Mouse (Mus musculus): ENCODE results near the gene Lpin1. TPM values are rescaled to one million over a fixed set of nuclear protein-coding genes. Genes with fewer than 3 reads are reported as not detected.
A peak's percentile ranks its signal among the peaks of the same experiment; 100 is the strongest.

Lpin1 gene
- polyA plus RNA-seq (2014; fragmentation: Nextera tagmentation; extraction: Ambion mirVana) = 9.6 and 10.4 TPM in 2 replicates

DNA sequence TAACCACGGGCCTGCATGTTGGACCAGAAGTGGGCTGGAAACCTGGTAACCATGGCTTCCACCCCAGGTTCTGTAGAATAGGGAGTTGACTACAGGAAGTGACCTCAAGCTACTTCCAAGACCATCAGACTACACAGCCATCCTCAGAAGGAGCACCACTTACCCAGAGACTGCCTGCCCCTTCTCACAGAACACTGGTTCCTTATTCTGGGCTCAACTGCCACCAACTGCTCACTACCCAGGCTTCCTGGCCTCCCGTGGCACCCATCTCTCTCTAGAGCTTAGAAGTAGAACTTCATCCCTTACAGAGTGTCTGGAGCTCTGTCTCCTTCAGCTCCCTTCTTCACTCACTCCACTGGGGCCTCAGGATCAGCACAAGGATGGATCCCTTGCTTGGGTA lies at the start of gene Lpin1:
Lpin1 (minus strand) TSS at position 31 of the 400 bp plus-strand sequence.
- H3K4me1 ChIP-seq (replicated peaks; ENCODE audit: control insufficient read depth, insufficient read depth, low read length) = no peaks in the 10 kb centered on the region
- H3K9me3 ChIP-seq (ENCODE audit: control insufficient read depth, low read length) = no peaks in the 10 kb centered on the region
- no peak for DNase-seq (ENCODE audit: low spot score)
- H3K4me3 ChIP-seq (ENCODE audit: low read depth, low read length) = no peak within 1 kb of the TSS
- H3K27ac ChIP-seq (ENCODE audit: low read depth, low read length) = no peak within 1 kb of the TSS
- H3K4me2 ChIP-seq = no peak within 1 kb of the TSS
- no peaks in the 10 kb centered on the region for H3K27me3 ChIP-seq (replicated peaks; ENCODE audit: control insufficient read depth, insufficient read depth, low read length)
- H3K36me3 ChIP-seq (ENCODE audit: control insufficient read depth, insufficient read depth, low read length) = no peaks in the 10 kb centered on the region
- 79% methylated on average over 2 of the region's 2 CpGs for WGBS
- H3K9ac ChIP-seq (ENCODE audit: low read depth, low read length) = no peak within 1 kb of the TSS
- ATAC-seq (replicated peaks; ENCODE audit: low FRiP score) = no peak

DNA sequence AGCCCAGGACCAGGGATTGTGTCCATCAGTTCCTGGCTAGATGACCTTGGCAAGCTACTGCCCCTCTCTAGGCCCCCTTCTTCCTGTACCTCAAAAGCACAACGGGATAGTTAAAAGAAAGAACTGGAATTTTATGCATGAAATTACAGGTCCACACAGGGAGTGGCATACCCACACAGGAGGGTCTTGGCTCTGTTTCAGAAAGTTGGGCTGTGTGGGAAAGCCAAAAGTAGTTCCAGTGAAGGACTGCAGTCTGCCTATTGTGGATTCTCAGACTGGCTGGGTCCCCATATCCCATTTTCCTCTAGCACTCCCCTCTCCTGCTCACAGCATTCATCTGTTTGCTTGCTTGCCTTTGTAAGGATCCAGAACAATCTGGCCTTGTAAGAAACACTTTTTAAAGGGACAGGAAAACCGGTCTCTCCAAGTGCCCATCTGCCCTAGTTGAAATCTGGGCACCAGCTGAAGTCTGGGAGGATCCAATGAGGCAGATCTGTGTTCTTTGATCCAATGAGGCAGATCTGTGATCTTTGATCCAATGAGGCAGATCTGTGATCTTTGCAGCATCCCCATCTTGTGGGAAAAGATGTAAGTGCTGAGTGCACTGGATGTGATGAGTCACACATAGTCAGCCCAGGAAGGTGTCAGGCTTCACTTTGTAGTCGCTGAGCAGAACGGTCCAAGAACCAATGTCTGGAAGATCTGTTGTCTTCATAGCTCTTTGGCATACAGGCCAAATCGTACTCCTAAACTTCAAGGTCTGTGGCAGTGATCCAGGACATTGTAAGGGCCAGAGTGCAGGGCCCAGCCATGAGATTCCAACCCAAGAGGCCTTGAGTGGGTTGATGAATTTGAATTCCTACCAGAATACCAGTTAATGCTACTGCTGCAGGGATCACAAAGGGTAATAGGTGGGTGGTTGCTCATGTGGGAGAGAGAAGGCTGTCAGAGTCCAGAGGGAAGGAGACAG lies 46.4 kb upstream of the Lpin1 start:
- H3K4me3 ChIP-seq (ENCODE audit: low read depth, low read length) = no peak overlapping the region
- H3K4me1 ChIP-seq (replicated peaks; ENCODE audit: control insufficient read depth, insufficient read depth, low read length) = no peaks in the 10 kb centered on the region
- ATAC-seq (replicated peaks; ENCODE audit: low FRiP score) = no peak
- H3K4me2 ChIP-seq = no peak overlapping the region
- H3K36me3 ChIP-seq (ENCODE audit: control insufficient read depth, insufficient read depth, low read length) = no peaks in the 10 kb centered on the region
- H3K27me3 ChIP-seq (replicated peaks; ENCODE audit: control insufficient read depth, insufficient read depth, low read length) = peaks cover 27% of the 10 kb centered on the region
- no peak overlapping the region for H3K27ac ChIP-seq (ENCODE audit: low read depth, low read length)
- H3K9me3 ChIP-seq (ENCODE audit: control insufficient read depth, low read length) = no peaks in the 10 kb centered on the region
- no peak overlapping the region for H3K9ac ChIP-seq (ENCODE audit: low read depth, low read length)
- DNase-seq (ENCODE audit: low spot score) = no peak
- WGBS = 70% methylated on average over 5 of the region's 5 CpGs

DNA sequence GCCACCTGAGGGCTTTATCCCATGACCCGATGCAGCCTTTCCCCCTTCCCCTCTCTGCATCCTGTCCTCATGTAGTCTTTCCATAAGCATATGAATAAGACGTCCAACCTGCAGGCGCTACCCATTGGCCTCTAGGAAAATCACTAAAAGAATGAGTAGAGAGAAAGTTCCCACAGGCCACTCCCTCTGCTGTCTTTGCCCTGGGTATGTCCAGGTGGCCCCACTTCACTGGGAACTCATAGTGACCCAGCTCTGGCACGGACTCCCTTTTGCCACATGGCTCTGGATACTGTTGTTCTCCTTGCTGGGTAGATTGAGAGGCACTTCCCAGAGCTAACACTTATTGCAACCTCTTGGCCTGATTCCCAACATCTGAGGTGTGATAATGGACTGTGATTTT lies 44.8 kb upstream of the Lpin1 start:
- Histone ChIP-seq H3K9me3 (ENCODE audit: control insufficient read depth, low read length) (no peaks in the 10 kb centered on the region), H3K4me2 (no peak overlapping the region), H3K9ac (ENCODE audit: low read depth, low read length) (no peak overlapping the region), H3K36me3 (ENCODE audit: control insufficient read depth, insufficient read depth, low read length) (no peaks in the 10 kb centered on the region), H3K27me3 (replicated peaks; ENCODE audit: control insufficient read depth, insufficient read depth, low read length) (peaks cover 30% of the 10 kb centered on the region), H3K4me3 (ENCODE audit: low read depth, low read length) (no peak overlapping the region), H3K4me1 (replicated peaks; ENCODE audit: control insufficient read depth, insufficient read depth, low read length) (no peaks in the 10 kb centered on the region), H3K27ac (ENCODE audit: low read depth, low read length) (no peak overlapping the region)
- 69% methylated on average over 4 of the region's 4 CpGs for WGBS
- ATAC-seq (replicated peaks; ENCODE audit: low FRiP score) (no peak), DNase-seq (ENCODE audit: low spot score) (no peak)

DNA sequence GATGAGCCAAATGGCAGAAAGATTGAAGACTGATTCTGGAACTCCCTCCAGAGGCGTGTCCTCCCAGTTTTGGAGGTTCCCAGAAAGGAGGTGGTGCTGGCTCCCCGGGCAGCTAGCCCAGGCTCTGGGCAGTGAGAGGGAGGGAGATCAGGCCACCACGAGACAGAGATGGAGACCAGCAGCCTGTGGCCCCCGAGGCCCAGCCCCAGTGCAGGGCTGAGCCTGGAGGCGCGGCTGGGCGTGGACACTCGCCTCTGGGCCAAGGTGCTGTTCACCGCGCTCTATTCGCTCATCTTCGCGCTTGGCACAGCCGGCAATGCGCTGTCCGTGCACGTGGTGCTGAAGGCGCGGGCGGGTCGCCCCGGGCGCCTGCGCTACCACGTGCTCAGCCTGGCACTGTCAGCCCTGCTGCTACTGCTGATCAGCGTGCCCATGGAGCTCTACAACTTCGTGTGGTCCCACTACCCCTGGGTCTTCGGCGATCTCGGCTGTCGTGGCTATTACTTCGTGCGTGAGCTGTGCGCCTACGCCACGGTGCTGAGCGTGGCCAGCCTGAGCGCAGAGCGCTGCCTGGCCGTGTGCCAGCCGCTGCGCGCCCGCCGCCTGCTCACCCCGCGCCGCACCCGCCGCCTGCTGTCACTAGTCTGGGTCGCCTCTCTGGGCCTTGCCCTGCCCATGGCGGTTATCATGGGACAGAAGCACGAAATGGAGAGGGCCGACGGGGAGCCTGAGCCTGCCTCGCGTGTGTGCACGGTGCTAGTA lies 42.7 kb upstream of the Lpin1 start, which contains the start of gene Ntsr2:
Ntsr2 (plus strand) TSS at position 51 of the 762 bp plus-strand sequence.
- Histone ChIP-seq H3K27ac (ENCODE audit: low read depth, low read length) (no peak within 1 kb of the TSS), H3K9ac (ENCODE audit: low read depth, low read length) (no peak within 1 kb of the TSS), H3K4me2 (peak within 1 kb of the TSS; percentile 45), H3K36me3 (ENCODE audit: control insufficient read depth, insufficient read depth, low read length) (no peaks in the 10 kb centered on the region), H3K4me1 (replicated peaks; ENCODE audit: control insufficient read depth, insufficient read depth, low read length) (no peaks in the 10 kb centered on the region), H3K9me3 (ENCODE audit: control insufficient read depth, low read length) (no peaks in the 10 kb centered on the region), H3K27me3 (replicated peaks; ENCODE audit: control insufficient read depth, insufficient read depth, low read length) (peaks cover 30% of the 10 kb centered on the region), H3K4me3 (ENCODE audit: low read depth, low read length) (no peak within 1 kb of the TSS; the same call in 1 of the 2 replicates)
- 10% methylated on average over 58 of the region's 58 CpGs for WGBS
- peak; percentile 56 for ATAC-seq (replicated peaks; ENCODE audit: low FRiP score)
- DNase-seq (ENCODE audit: low spot score) = peak; percentile 69

DNA sequence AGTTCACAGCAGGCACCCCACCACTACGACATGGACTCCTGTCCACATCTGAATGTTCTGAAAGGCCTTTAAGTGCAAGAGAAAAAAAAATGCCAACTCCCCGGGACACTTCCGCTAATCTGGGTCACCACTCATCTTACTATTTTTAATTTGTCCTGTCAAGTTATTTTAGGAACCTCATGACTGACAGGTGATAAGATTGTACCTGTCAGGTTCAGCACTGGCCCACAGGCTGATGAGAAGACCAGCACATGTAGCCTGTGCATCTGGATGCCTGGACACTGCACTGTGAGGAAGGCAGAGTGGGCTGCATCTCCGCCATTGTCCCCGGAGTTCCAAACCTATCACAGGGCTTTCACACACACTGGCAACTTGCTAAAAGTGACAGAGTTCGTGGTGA lies 39.1 kb upstream of the Lpin1 start:
- Histone ChIP-seq H3K9me3 (ENCODE audit: control insufficient read depth, low read length) (no peaks in the 10 kb centered on the region), H3K27ac (ENCODE audit: low read depth, low read length) (no peak overlapping the region), H3K36me3 (ENCODE audit: control insufficient read depth, insufficient read depth, low read length) (no peaks in the 10 kb centered on the region), H3K27me3 (replicated peaks; ENCODE audit: control insufficient read depth, insufficient read depth, low read length) (peaks cover 22% of the 10 kb centered on the region), H3K4me2 (no peak overlapping the region), H3K9ac (ENCODE audit: low read depth, low read length) (no peak overlapping the region), H3K4me1 (replicated peaks; ENCODE audit: control insufficient read depth, insufficient read depth, low read length) (no peaks in the 10 kb centered on the region), H3K4me3 (ENCODE audit: low read depth, low read length) (no peak overlapping the region)
- 70% methylated on average over 6 of the region's 6 CpGs for WGBS
- no peak for DNase-seq (ENCODE audit: low spot score)
- ATAC-seq (replicated peaks; ENCODE audit: low FRiP score) = no peak

DNA sequence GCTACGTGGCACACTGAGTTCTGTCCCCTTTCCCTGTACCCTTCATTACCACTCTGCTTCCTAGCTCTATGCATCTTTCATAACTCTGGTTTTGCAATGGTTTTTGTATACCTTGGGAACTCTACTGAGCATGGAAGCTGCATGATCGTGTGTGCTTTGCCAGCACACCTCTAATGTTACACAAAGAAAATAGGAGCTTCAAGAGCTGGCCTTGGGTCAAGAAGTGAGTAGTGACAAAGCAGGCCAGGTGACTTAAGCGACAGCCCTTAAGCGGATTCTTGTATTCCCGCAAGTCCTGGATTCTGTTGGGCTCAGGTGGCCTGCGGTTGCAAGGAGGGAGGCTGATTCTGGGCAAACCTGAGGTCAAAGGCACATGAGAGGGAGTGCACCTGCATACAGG lies 37.5 kb upstream of the Lpin1 start:
- H3K27ac ChIP-seq (ENCODE audit: low read depth, low read length) = no peak overlapping the region
- no peaks in the 10 kb centered on the region for H3K9me3 ChIP-seq (ENCODE audit: control insufficient read depth, low read length)
- ATAC-seq (replicated peaks; ENCODE audit: low FRiP score) (no peak), DNase-seq (ENCODE audit: low spot score) (no peak)
- H3K4me1 ChIP-seq (replicated peaks; ENCODE audit: control insufficient read depth, insufficient read depth, low read length) = no peaks in the 10 kb centered on the region
- H3K36me3 ChIP-seq (ENCODE audit: control insufficient read depth, insufficient read depth, low read length) = no peaks in the 10 kb centered on the region
- WGBS = 85% methylated on average over 6 of the region's 6 CpGs
- H3K4me2 ChIP-seq = no peak overlapping the region
- no peak overlapping the region for H3K9ac ChIP-seq (ENCODE audit: low read depth, low read length)
- H3K27me3 ChIP-seq (replicated peaks; ENCODE audit: control insufficient read depth, insufficient read depth, low read length) = peaks cover 8% of the 10 kb centered on the region
- no peak overlapping the region for H3K4me3 ChIP-seq (ENCODE audit: low read depth, low read length)

DNA sequence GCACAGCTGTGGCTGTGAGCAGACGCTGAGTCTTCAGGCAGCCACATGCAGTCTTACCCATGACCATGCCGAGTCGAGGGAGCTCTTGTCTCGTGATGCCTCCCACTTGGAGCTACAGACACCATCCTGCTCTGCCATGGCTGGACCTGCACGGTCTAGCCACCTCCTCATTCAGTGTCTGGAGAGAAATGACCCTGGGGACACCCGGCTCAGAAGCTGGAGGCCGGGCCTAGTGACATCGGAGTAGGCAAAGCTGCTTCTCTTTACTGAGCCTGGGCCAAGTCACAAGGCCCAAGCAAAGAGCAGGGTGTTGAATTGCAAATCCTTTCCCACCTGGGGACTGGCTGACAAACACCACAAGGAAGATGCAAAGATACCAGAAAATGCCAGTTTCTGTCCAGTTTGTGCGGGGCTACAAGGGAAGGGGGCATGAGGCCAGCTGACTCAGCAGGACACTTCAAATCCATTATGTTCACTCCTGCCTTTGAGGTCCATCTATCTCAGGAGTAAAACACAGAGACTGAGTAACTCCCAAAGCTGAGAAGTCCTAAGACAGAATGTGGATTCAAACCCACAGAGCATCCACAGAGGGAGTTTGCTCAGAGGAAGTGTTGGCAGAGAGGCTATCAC lies 36.1 kb upstream of the Lpin1 start:
- Histone ChIP-seq H3K27me3 (replicated peaks; ENCODE audit: control insufficient read depth, insufficient read depth, low read length) (0 out of 2 replicates have a peak, but pooled peaks cover 2% of the 10 kb centered on the region), H3K27ac (ENCODE audit: low read depth, low read length) (no peak overlapping the region), H3K36me3 (ENCODE audit: control insufficient read depth, insufficient read depth, low read length) (no peaks in the 10 kb centered on the region), H3K4me3 (ENCODE audit: low read depth, low read length) (no peak overlapping the region), H3K4me1 (replicated peaks; ENCODE audit: control insufficient read depth, insufficient read depth, low read length) (no peaks in the 10 kb centered on the region), H3K4me2 (no peak overlapping the region), H3K9me3 (ENCODE audit: control insufficient read depth, low read length) (no peaks in the 10 kb centered on the region), H3K9ac (ENCODE audit: low read depth, low read length) (no peak overlapping the region)
- ATAC-seq (replicated peaks; ENCODE audit: low FRiP score) (no peak), DNase-seq (ENCODE audit: low spot score) (no peak)
- 46% methylated on average over 9 of the region's 9 CpGs for WGBS

DNA sequence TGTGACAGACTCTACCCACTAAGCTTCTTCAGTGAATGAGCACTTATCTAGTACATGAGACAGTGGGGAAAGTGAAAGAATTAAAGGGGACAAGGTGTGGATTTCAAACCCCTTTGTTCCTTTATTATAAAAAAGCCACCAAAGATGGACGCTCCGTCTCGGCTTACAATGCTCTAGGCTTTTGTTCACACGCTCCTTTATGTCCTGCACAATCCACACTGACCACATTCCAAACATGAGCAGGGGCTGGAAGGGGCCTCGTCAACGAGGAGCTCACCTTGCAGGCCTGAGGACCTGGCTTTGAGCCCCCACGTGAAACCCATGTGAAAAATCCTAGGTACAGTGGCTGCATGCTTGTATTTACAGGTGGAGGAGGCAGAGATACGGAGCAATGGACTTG lies 33.9 kb upstream of the Lpin1 start:
- Histone ChIP-seq H3K9me3 (ENCODE audit: control insufficient read depth, low read length) (no peaks in the 10 kb centered on the region), H3K36me3 (ENCODE audit: control insufficient read depth, insufficient read depth, low read length) (no peaks in the 10 kb centered on the region), H3K4me2 (no peak overlapping the region), H3K27ac (ENCODE audit: low read depth, low read length) (no peak overlapping the region), H3K9ac (ENCODE audit: low read depth, low read length) (no peak overlapping the region), H3K27me3 (replicated peaks; ENCODE audit: control insufficient read depth, insufficient read depth, low read length) (no peaks in the 10 kb centered on the region), H3K4me1 (replicated peaks; ENCODE audit: control insufficient read depth, insufficient read depth, low read length) (no peaks in the 10 kb centered on the region), H3K4me3 (ENCODE audit: low read depth, low read length) (no peak overlapping the region)
- 73% methylated on average over 8 of the region's 8 CpGs for WGBS
- DNase-seq (ENCODE audit: low spot score) = no peak
- no peak for ATAC-seq (replicated peaks; ENCODE audit: low FRiP score)

Data from liver, embryonic 11.5 days (tissue).